Mouse (Mus musculus) heart, embryonic 13.5 days (tissue): ENCODE results near the gene Arhgap25. TPM values are rescaled to one million over a fixed set of nuclear protein-coding genes. Genes with fewer than 3 reads are reported as not detected.
A peak's percentile ranks its signal among the peaks of the same experiment; 100 is the strongest.

Experiments
- ATAC-seq: fragments of 200-750 bp; cut with Nextera tagmentation; 2 replicates; pipeline ENCODE4 v1.8.0; 2017; ENCODE audit warnings: moderate TSS enrichment; ENCODE audit not compliant: insufficient number of reproducible peaks, low FRiP score, low TSS enrichment; ENCODE audit errors: extremely low read depth
- H3K27ac ChIP-seq: fragments of 300-500 bp; sonication (generic); replicated peaks from 2 replicates; pipeline ENCODE4 v1.5.1; 2015; ENCODE audit warnings: moderate library complexity, mild to moderate bottlenecking, inconsistent platforms
- H3K27me3 ChIP-seq: fragments of 300-500 bp; sonication (generic); replicated peaks from 2 replicates; pipeline ENCODE4 v1.6.1; 2015; ENCODE audit warnings: mild to moderate bottlenecking, inconsistent platforms
- H3K36me3 ChIP-seq: fragments of 300-500 bp; sonication (generic); 2 replicates; pipeline ENCODE4 v1.6.1; 2015; ENCODE audit warnings: mild to moderate bottlenecking, inconsistent platforms
- H3K4me1 ChIP-seq: fragments of 300-500 bp; sonication (generic); 2 replicates; pipeline ENCODE4 v1.6.1; 2015; ENCODE audit warnings: inconsistent platforms
- H3K4me2 ChIP-seq: fragments of 300-500 bp; sonication (generic); 2 replicates; pipeline ENCODE4 v1.6.1; 2015; ENCODE audit warnings: inconsistent platforms, mild to moderate bottlenecking, moderate library complexity
- H3K4me3 ChIP-seq: fragments of 300-500 bp; sonication (generic); 2 replicates; pipeline ENCODE4 v1.5.1; 2015; ENCODE audit warnings: moderate library complexity, mild to moderate bottlenecking, inconsistent platforms
- H3K9ac ChIP-seq: fragments of 300-500 bp; sonication (generic); 2 replicates; pipeline ENCODE4 v1.6.1; 2015; ENCODE audit warnings: inconsistent platforms, mild to moderate bottlenecking, moderate library complexity
- H3K9me3 ChIP-seq: fragments of 300-500 bp; sonication (generic); 2 replicates; pipeline ENCODE4 v1.6.1; 2016; ENCODE audit warnings: inconsistent platforms
- WGBS: fragments of 180-500 bp; shearing (Covaris S2); methylation state at CpG from one replicate; pipeline ENCODE4 v1.1.7; 2015; ENCODE audit warnings: mixed read lengths; 5-methylcytosine and 5-hydroxymethylcytosine counted together
- polyA plus RNA-seq: library from polyadenylated mRNA; unstranded; fragments of >200 nt; fragmentation: Nextera tagmentation; extraction: Ambion mirVana; gene quantifications from 2 replicates; pipeline ENCODE4 v1.2.1, GENCODE M21; 2015

Gene Arhgap25
- polyA plus RNA-seq, 1 experiment from 2014 or later, result 3.6 TPM

GRCm38 (mm10) chr6:87552054-87552807 lies 19.2 kb upstream of the Arhgap25 start:
- no peak overlapping the region for H3K4me3 ChIP-seq
- WGBS, result 33% methylated on average over 7 of the region's 7 CpGs
- no peaks in the 10 kb centered on the region for H3K36me3 ChIP-seq
- no peaks in the 10 kb centered on the region for H3K27me3 ChIP-seq
- no peak overlapping the region for H3K27ac ChIP-seq
- no peak overlapping the region for H3K9ac ChIP-seq
- ATAC-seq, result no peak
- no peaks in the 10 kb centered on the region for H3K9me3 ChIP-seq
- no peak overlapping the region for H3K4me2 ChIP-seq
- H3K4me1 ChIP-seq, result no peaks in the 10 kb centered on the region

GRCm38 (mm10) chr6:87547836-87548235 lies 14.8 kb upstream of the Arhgap25 start:
- Histone ChIP-seq H3K27ac (no peak overlapping the region), H3K4me2 (no peak overlapping the region), H3K4me3 (no peak overlapping the region), H3K36me3 (no peaks in the 10 kb centered on the region), H3K9ac (no peak overlapping the region), H3K4me1 (no peaks in the 10 kb centered on the region), H3K9me3 (peaks cover 9% of the 10 kb centered on the region), H3K27me3 (0 out of 2 replicates have a peak, but pooled peaks cover 2% of the 10 kb centered on the region)
- ATAC-seq, result no peak
- 82% methylated on average over 7 of the region's 7 CpGs for WGBS

- Histone ChIP-seq H3K4me2 (no peak overlapping the region), H3K4me1 (no peaks in the 10 kb centered on the region), H3K9ac (no peak overlapping the region), H3K27me3 (0 out of 2 replicates have a peak, but pooled peaks cover 2% of the 10 kb centered on the region), H3K27ac (no peak overlapping the region), H3K9me3 (peaks cover 9% of the 10 kb centered on the region), H3K4me3 (no peak overlapping the region), H3K36me3 (no peaks in the 10 kb centered on the region)
- WGBS, result 73% methylated on average over 4 of the region's 4 CpGs
- ATAC-seq, result no peak
Measured at GRCm38 (mm10) chr6:87547431-87547830, 14.4 kb upstream of the Arhgap25 start.

- H3K27me3 ChIP-seq, result peaks cover 6% of the 10 kb centered on the region; the same call in 1 of the 2 replicates
- peaks cover 9% of the 10 kb centered on the region for H3K9me3 ChIP-seq
- no peak overlapping the region for H3K4me2 ChIP-seq
- peaks cover 5% of the 10 kb centered on the region; the same call in 1 of the 2 replicates for H3K4me1 ChIP-seq
- no peaks in the 10 kb centered on the region for H3K36me3 ChIP-seq
- H3K9ac ChIP-seq, result no peak overlapping the region
- no peak overlapping the region for H3K4me3 ChIP-seq
- no peak overlapping the region for H3K27ac ChIP-seq
- 76% methylated on average over 1 of the region's 1 CpGs for WGBS
- no peak for ATAC-seq
Measured at GRCm38 (mm10) chr6:87545331-87546217, 12.5 kb upstream of the Arhgap25 start.

- Histone ChIP-seq H3K4me3 (no peak overlapping the region), H3K4me1 (peaks cover 5% of the 10 kb centered on the region; the same call in 1 of the 2 replicates), H3K27ac (no peak overlapping the region), H3K36me3 (no peaks in the 10 kb centered on the region), H3K27me3 (peaks cover 26% of the 10 kb centered on the region), H3K4me2 (no peak overlapping the region), H3K9ac (no peak overlapping the region), H3K9me3 (peaks cover 9% of the 10 kb centered on the region)
- ATAC-seq, result no peak
- 18% methylated on average over 9 of the region's 9 CpGs for WGBS
Measured at GRCm38 (mm10) chr6:87542027-87542426, 9.0 kb upstream of the Arhgap25 start.

- no peak overlapping the region for H3K4me2 ChIP-seq
- WGBS, result 62% methylated on average over 6 of the region's 6 CpGs
- H3K9me3 ChIP-seq, result peaks cover 4% of the 10 kb centered on the region
- no peaks in the 10 kb centered on the region for H3K36me3 ChIP-seq
- no peak overlapping the region for H3K4me3 ChIP-seq
- no peak for ATAC-seq
- H3K4me1 ChIP-seq, result peaks cover 5% of the 10 kb centered on the region; the same call in 1 of the 2 replicates
- H3K9ac ChIP-seq, result no peak overlapping the region
- no peak overlapping the region for H3K27ac ChIP-seq
- H3K27me3 ChIP-seq, result peaks cover 29% of the 10 kb centered on the region
Measured at GRCm38 (mm10) chr6:87541171-87541571, 8.1 kb upstream of the Arhgap25 start.

GRCm38 (mm10) chr6:87538376-87539270 lies 5.6 kb upstream of the Arhgap25 start:
- WGBS, result 74% methylated on average over 15 of the region's 15 CpGs
- no peaks in the 10 kb centered on the region for H3K9me3 ChIP-seq
- H3K27ac ChIP-seq, result no peak overlapping the region
- no peaks in the 10 kb centered on the region for H3K36me3 ChIP-seq
- no peak overlapping the region for H3K9ac ChIP-seq
- peaks cover 14% of the 10 kb centered on the region for H3K4me1 ChIP-seq
- no peak overlapping the region for H3K4me2 ChIP-seq
- ATAC-seq, result no peak
- no peak overlapping the region for H3K4me3 ChIP-seq
- peaks cover 28% of the 10 kb centered on the region for H3K27me3 ChIP-seq

- Histone ChIP-seq H3K27ac (no peak overlapping the region), H3K27me3 (peaks cover 33% of the 10 kb centered on the region), H3K9ac (no peak overlapping the region), H3K9me3 (no peaks in the 10 kb centered on the region), H3K4me2 (no peak overlapping the region), H3K4me3 (no peak overlapping the region), H3K4me1 (peaks cover 14% of the 10 kb centered on the region), H3K36me3 (no peaks in the 10 kb centered on the region)
- 66% methylated on average over 5 of the region's 5 CpGs for WGBS
- ATAC-seq, result no peak
Measured at GRCm38 (mm10) chr6:87537678-87538077, 4.6 kb upstream of the Arhgap25 start.

- Histone ChIP-seq H3K9me3 (no peaks in the 10 kb centered on the region), H3K4me3 (no peak overlapping the region), H3K4me1 (peaks cover 9% of the 10 kb centered on the region; the same call in 1 of the 2 replicates), H3K36me3 (no peaks in the 10 kb centered on the region), H3K4me2 (no peak overlapping the region), H3K27me3 (peaks cover 37% of the 10 kb centered on the region), H3K9ac (no peak overlapping the region), H3K27ac (no peak overlapping the region)
- 57% methylated on average over 8 of the region's 8 CpGs for WGBS
- ATAC-seq, result no peak
Measured at GRCm38 (mm10) chr6:87536270-87536669, 3.2 kb upstream of the Arhgap25 start.

GRCm38 (mm10) chr6:87535651-87536050 lies 2.6 kb upstream of the Arhgap25 start:
- no peak for ATAC-seq
- 42% methylated on average over 9 of the region's 9 CpGs for WGBS
- H3K27ac ChIP-seq, result no peak overlapping the region
- H3K4me3 ChIP-seq, result no peak overlapping the region
- no peak overlapping the region for H3K9ac ChIP-seq
- H3K9me3 ChIP-seq, result no peaks in the 10 kb centered on the region
- peaks cover 9% of the 10 kb centered on the region; the same call in 1 of the 2 replicates for H3K4me1 ChIP-seq
- H3K27me3 ChIP-seq, result peaks cover 33% of the 10 kb centered on the region
- no peaks in the 10 kb centered on the region for H3K36me3 ChIP-seq
- peak overlapping the region; percentile 36; the same call in 1 of the 2 replicates for H3K4me2 ChIP-seq
